Mouse (Mus musculus) CD8-positive naive resting alpha-beta T cell, adult 2 months (primary cell): Measurements from ENCODE around the gene Tgm3.

Experiments used
- DNase-seq, 2 experiments: peaks; one replicate each; pipeline ENCODE4 v3.0.0; 2022; ENCODE audit warnings: low read depth in 2 of 2, low spot score in 2 of 2

The Tgm3 gene

DNA sequence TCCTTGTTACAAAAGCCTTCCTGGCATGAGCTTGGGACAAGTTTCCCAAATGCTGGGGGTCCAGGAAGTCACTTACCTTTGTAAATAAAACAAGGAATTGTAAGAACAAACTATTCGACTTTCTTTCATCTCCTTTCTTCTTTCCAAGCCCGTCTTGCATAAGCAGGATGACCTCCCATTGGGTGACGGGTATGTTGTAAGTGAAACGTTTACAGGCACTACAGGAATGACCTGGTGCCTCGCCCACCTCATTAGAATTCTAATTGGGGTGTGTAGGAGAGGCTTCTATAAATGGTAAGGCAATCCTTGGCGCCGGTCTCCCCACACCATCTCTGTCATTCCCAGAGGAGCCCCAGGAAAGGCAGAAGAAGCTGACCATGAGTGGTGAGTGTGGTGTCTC is at the start of gene Tgm3:
Gene Tgm3, plus strand, starts transcription at position 324 of the 400 bp plus-strand sequence.
- no peak for DNase-seq

DNA sequence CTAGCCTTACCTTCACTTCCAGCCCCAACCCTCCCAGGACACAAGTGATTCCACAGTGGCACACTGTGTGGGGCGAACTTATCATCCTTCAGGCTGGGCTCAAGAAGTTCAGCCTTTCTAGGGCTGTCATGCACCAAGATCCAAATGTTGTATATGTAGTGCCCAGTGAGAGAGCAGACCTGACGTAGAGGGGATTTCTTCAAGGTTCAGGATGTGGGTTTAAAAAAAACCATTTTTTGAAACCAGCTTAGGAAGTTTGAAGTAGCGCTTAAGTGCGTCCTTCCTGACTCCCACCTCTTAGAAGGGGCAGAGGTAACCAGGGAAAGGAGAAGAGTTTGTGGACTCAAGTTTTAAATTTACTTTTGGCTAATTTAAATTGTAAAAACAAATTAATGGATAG is 31.5 kb upstream of the Tgm3 start:
- DNase-seq = no peak

GRCm38 (mm10) chr2:129987527-129988045 is 24.6 kb upstream of the Tgm3 start:
- DNase-seq = no peak

GRCm38 (mm10) chr2:129989646-129990045 is 22.5 kb upstream of the Tgm3 start:
- no peak for DNase-seq

GRCm38 (mm10) chr2:129994468-129994867 is 17.7 kb upstream of the Tgm3 start:
- no peak for DNase-seq

GRCm38 (mm10) chr2:129998476-129998875 is 13.7 kb upstream of the Tgm3 start:
- DNase-seq = no peak

DNA sequence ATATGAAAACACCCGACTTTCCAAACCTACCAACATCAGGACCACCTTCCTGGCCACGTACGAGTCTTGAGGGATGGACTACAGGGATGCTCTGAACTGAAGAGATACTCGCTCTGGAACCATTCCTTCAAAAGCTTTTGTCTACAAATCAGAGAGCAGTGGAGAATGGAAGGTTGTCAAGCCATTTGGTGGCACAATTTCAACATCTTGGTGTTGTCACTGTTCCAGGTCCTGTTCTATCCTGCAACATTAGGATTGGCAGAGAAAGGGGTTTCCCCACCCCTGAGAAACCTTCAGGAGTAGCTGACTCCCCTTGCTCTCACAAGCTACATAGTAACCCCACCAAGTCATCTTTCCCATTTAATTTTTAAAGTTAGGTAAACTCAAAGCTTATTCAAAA is 12.9 kb upstream of the Tgm3 start:
- no peak for DNase-seq

DNA sequence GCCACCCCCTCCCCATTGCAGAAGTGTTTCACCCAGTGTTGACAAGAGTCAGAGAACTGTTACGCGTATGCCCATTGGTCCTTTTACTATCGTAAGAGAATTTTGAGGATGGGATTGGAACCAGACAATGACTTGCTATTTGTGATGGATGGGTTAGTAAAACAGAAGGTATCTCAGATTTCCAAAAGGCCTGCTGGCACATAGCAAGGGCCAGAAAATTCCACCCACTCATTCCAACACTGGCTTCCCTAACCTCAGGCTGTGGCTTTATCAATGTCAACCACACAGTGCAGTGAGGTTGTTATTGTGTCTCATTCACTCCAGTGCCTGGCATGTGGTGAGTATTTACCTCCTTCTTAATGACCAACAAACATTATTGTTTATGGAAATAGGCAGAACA is 11.5 kb upstream of the Tgm3 start:
- no peak for DNase-seq

DNA sequence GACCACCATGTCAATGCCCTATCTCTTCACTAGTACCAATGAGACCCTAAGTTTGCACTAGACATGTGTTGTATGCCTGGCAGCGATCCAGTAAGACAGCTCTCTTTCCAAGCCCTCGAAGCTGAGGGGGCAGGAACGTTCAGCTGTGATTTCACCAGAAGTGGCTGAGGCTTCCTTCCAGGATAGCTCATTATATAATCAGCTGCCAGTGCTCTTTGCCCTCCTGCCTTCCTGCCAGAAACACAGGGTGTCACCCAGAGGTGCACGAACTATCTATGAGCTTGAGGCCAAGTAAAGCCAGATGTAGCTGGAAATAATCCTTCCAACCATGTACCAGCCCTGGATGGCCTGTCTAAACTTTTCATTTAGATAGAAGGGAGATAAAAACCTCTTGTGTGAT is 8.1 kb upstream of the Tgm3 start:
- no peak for DNase-seq

- no peak for DNase-seq
Measured at GRCm38 (mm10) chr2:130009371-130009770, 2.8 kb upstream of the Tgm3 start.

GRCm38 (mm10) chr2:130013646-130014045 is 1.5 kb downstream of the Tgm3 start:
- no peak for DNase-seq

DNA sequence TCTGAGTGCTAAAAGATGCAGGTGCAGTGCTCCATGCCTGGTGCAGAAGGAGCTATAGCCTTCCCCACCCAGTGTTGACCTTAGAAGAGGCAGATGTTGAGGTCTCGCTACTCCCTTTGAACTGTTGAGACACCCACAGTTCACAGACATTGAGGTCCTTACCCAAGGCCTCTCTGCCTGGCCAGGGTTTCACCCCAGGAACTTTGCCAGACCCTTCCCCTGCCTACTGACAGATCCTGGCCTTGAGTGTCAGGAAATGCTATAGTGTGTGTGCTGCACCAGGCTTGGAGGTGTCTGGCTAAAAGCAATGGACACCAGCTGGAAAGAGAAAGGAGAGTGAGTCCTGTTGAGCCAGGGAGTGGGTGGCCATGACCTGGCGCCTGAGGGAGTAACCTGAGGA is 3.0 kb downstream of the Tgm3 start:
- DNase-seq = no peak

DNA sequence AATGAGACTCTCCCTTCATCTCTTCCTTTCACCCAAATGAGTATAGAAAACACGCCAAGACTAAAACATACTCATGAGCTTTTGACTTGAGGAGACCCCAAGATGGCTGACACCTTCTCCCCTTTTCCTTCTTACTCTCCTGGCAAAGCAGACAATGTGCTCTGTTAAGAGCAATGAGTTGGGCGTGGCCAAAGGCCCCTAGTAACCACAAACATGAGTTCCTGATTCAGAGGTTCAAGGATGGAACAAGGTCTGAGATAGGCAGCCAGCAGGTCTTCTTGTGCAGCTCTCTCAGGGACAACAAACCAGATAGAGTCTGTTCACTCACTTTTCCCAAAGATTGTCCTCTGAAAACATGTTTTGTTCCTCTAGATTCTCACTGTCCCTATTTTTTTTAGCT is 5.9 kb downstream of the Tgm3 start:
- DNase-seq = no peak

DNA sequence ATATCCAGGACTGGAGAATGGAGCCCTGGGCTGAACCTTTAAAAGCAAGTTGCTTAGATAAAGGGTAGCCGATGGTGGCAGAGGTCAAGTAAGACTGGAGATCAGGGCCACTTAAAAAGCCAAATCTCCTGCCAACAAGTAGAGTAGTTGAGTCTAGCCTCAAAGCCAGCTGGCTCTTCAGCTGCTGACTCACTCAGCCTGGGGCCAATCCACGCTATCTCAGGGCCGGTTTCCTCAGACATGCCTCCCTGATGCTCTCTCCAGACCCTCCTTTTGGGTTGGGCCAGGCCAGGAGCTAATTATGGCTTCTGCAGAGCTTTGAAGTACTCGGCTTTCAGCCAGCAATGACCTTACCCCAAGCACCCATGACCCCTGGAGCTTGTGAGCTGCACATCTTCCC is 15.7 kb downstream of the Tgm3 start:
- no peak for DNase-seq

GRCm38 (mm10) chr2:130029826-130030225 is 17.7 kb downstream of the Tgm3 start:
- no peak for DNase-seq

GRCm38 (mm10) chr2:130032661-130033060 is 20.5 kb downstream of the Tgm3 start:
- DNase-seq = no peak

DNA sequence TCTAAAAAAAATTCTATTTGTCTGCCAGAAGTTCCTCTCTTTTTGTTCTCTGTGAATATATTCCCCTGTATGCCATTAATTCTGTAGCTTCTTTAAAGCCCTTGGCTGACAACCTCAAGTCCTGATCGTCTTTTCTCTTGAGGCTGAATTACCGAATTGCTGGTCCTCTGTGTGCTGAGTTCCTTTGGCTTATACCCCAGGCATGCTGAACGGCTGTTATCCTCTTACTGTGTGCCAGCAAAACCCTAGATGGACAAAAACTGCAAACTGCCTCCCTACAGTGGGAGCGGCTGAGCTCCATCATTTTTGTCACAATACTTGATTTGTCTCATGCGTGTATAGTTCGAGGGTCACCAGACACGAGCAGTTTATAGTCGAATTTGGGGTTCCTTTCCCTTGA is 24.7 kb downstream of the Tgm3 start:
- DNase-seq = no peak

GRCm38 (mm10) chr2:130038971-130039370 is 26.8 kb downstream of the Tgm3 start:
- no peak for DNase-seq

DNA sequence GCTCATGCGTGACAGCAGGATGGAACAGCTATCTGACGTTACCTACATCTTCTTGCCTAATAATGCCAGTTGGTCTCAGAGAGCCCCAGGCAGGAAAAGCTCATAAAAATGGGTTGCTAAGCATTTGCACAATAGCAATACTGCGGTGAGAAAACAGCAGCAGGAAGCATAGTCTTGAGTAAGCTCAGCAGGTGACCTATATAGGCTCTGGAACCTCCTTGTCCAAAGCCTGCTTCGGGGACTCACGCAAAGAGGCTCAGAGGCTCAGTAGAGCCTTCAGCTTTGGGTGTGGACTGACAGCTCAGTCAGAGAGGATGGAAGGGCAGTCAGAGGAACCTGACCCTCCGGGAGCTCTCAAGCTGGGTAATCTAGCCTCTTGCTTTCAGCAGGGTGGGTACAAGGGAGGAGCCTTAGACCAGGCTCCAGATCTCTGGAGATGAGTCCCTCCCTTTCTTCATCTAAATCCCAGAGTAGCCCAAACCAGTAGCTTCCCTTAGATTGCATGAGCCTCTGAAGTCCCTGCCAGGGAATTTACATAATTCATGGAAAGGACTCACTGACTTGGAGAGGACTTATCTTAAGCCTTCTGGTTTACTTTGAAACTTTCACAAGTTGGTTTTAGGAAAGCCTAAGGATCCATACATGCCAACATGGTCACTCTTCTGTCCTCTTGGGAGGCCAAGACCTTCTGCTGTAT is 28.2 kb downstream of the Tgm3 start:
- DNase-seq = no peak

DNA sequence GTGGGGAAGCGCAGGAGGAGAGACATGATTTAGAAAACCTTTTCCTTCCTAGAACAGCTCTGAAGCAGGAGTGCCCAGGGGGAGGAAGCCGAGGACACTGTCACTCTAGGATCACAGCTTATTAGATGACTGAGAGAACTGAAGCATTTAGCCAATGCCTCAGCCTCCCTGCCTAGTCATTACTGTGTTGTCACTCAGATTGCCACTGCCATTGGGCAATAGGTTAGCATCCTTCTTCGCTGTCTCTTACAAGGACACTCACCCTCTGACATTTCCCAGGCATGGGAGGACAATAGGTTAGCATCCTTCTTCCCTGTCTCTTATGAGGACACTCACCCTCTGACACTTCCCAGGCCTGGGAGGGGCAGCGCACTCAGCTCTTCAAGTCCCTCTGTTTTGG is 31.7 kb downstream of the Tgm3 start:
- no peak for DNase-seq

DNA sequence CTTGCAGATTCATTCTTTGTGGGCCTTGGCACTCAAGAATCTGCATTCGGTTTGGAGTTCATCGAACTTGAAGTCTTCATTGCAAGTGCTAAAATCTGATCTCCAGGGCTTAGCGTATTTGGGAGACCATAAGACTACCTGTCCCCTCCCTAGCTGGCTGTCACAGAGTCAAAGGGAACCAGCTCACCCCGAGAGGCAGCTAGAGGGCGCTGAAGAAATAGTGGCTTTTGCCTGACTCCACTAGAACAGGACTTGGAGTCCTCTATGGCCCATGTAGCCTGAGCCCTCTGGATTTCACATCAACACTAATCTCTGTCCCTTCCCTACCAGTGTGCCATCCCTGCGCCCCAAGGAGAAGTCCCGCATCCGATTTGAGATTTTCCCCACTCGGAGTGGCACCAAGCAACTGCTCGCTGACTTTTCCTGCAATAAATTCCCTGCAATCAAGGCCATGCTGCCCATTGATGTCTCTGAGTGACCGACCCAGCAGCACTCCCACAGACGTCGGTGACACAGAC is 35.8 kb downstream of the Tgm3 start:
- DNase-seq = no peak

- DNase-seq = no peak
Measured at GRCm38 (mm10) chr2:130048792-130049191, 36.6 kb downstream of the Tgm3 start.

DNA sequence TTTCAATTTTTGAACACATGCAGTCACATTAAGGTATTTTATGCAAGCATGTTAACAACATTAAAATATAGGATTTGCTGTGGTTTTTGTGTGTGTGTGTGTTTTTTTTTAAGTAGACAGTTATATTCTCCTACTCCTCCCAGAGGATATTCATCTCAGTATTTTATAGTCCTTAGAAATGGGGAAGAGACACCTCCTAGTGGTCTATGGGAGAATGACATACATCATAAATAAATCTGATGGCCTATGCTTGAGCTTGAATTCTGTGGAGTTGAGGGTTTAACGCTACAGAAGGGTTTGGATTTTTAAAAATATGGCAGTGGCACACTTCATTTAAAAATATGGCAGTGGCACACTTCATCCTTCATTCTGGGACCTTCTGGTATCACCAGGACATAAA is 46.0 kb downstream of the Tgm3 start:
- DNase-seq = no peak
